Mouse (Mus musculus): ENCODE measurements around the gene Dvl3.
A peak's percentile ranks its signal among the peaks of the same experiment; 100 is the strongest.

Dvl3 gene

GRCm38 (mm10) chr16:20496671-20497600, 19.8 kb upstream of the Dvl3 start:
- peak; percentile 60 to 90 for DNase-seq (ENCODE audit: inconsistent age in 2 of 2, low spot score in 1 of 2)

GRCm38 (mm10) chr16:20497980-20498676, 18.7 kb upstream of the Dvl3 start:
- peak in 1 of 2 experiments; percentile 29 for DNase-seq (ENCODE audit: inconsistent age in 2 of 2, low spot score in 1 of 2)

- DNase-seq (ENCODE audit: inconsistent age in 2 of 2, low spot score in 1 of 2): peak; percentile 95 to 99
Measured at GRCm38 (mm10) chr16:20498677-20499475, 17.9 kb upstream of the Dvl3 start, which contains the start of gene Eif2b5. TSS of gene Eif2b5 (plus strand) at chr16:20498817.

- DNase-seq (ENCODE audit: inconsistent age in 2 of 2, low spot score in 1 of 2): no peak
Measured at GRCm38 (mm10) chr16:20506000-20506399, 10.8 kb upstream of the Dvl3 start.

- peak; percentile 44 to 76 for DNase-seq (ENCODE audit: inconsistent age in 2 of 2, low spot score in 1 of 2)
Measured at GRCm38 (mm10) chr16:20509349-20509748, 7.4 kb upstream of the Dvl3 start.

GRCm38 (mm10) chr16:20511277-20511847, 5.4 kb upstream of the Dvl3 start:
- no peak for DNase-seq (ENCODE audit: inconsistent age in 2 of 2, low spot score in 1 of 2)

GRCm38 (mm10) chr16:20516032-20516431, 750 bp upstream of the Dvl3 start:
- DNase-seq (ENCODE audit: inconsistent age in 2 of 2, low spot score in 1 of 2): no peak

GRCm38 (mm10) chr16:20517216-20517615, 434 bp downstream of the Dvl3 start:
- no peak for DNase-seq (ENCODE audit: inconsistent age in 2 of 2, low spot score in 1 of 2)

- DNase-seq (ENCODE audit: inconsistent age in 2 of 2, low spot score in 1 of 2): peak in 1 of 2 experiments; percentile 78
Measured at GRCm38 (mm10) chr16:20517701-20518374, 1.1 kb downstream of the Dvl3 start.

GRCm38 (mm10) chr16:20523886-20524285, 7.1 kb downstream of the Dvl3 start:
- no peak for DNase-seq (ENCODE audit: inconsistent age in 2 of 2, low spot score in 1 of 2)

- DNase-seq (ENCODE audit: inconsistent age in 2 of 2, low spot score in 1 of 2): no peak
Measured at GRCm38 (mm10) chr16:20528779-20529178, 12.0 kb downstream of the Dvl3 start.

GRCm38 (mm10) chr16:20529375-20529774, 12.6 kb downstream of the Dvl3 start:
- no peak for DNase-seq (ENCODE audit: inconsistent age in 2 of 2, low spot score in 1 of 2)

GRCm38 (mm10) chr16:20530941-20531340, 14.2 kb downstream of the Dvl3 start:
- DNase-seq (ENCODE audit: inconsistent age in 2 of 2, low spot score in 1 of 2): no peak

GRCm38 (mm10) chr16:20534617-20535295, 18.0 kb downstream of the Dvl3 start:
- DNase-seq (ENCODE audit: inconsistent age in 2 of 2, low spot score in 1 of 2): peak in 1 of 2 experiments; percentile 57

GRCm38 (mm10) chr16:20535296-20536080, 18.7 kb downstream of the Dvl3 start, which contains the start of gene Ap2m1:
TSS of gene Ap2m1 (plus strand) at chr16:20535478.
- peak; percentile 94 to 97 for DNase-seq (ENCODE audit: inconsistent age in 2 of 2, low spot score in 1 of 2)

- DNase-seq (ENCODE audit: inconsistent age in 2 of 2, low spot score in 1 of 2): no peak
Measured at GRCm38 (mm10) chr16:20536081-20536665, 19.4 kb downstream of the Dvl3 start.

GRCm38 (mm10) chr16:20537071-20537471, 20.3 kb downstream of the Dvl3 start:
- peak; percentile 68 to 86 for DNase-seq (ENCODE audit: inconsistent age in 2 of 2, low spot score in 1 of 2)

GRCm38 (mm10) chr16:20537601-20538320, 21.0 kb downstream of the Dvl3 start:
- peak in 1 of 2 experiments; percentile 57 for DNase-seq (ENCODE audit: inconsistent age in 2 of 2, low spot score in 1 of 2)

Measured in adrenal gland, adult (tissue).